Mouse (Mus musculus): ENCODE measurements around the gene Naaladl1. TPM values are rescaled to one million over a fixed set of nuclear protein-coding genes. Genes with fewer than 3 reads are reported as not detected.
A peak's percentile ranks its signal among the peaks of the same experiment; 100 is the strongest.

Gene Naaladl1
- total RNA-seq, 1 experiment, result 0.80 TPM

GRCm38 (mm10) chr19:6073889-6074288 is 31.7 kb upstream of the Naaladl1 start:
- no peak for TF ChIP-seq ZC3H11A (IDR thresholded peaks at IDR 0.05; ENCODE audit: borderline replicate concordance, low read depth, low read length)
- Histone ChIP-seq H3K9me3 (ENCODE audit: control insufficient read depth, insufficient read depth, low read depth, low read length) (no peaks in the 10 kb centered on the region), H3K4me3 (ENCODE audit: insufficient read depth in 1 of 2, low read depth in 1 of 2, low read length in 2 of 2, poor library complexity in 1 of 2, severe bottlenecking in 1 of 2) (no peak overlapping the region), H3K9ac (ENCODE audit: insufficient read depth, low read depth, low read length, poor library complexity, severe bottlenecking) (no peak overlapping the region), H3K36me3 (ENCODE audit: control insufficient read depth, insufficient read depth, low read length, poor library complexity, severe bottlenecking) (peaks cover 3% of the 10 kb centered on the region; the same call in 1 of the 2 replicates), H3K27ac (ENCODE audit: insufficient read depth, low read depth, low read length, poor library complexity, severe bottlenecking) (no peak overlapping the region), H3K4me1 (ENCODE audit: control insufficient read depth in 2 of 2, insufficient read depth in 2 of 2, low read length in 2 of 2, poor library complexity in 1 of 2) (peaks cover 1 to 6% of the 10 kb centered on the region in 2 experiments; a peak in 1 of 4 replicates)
- no peak for DNase-seq (ENCODE audit: low read depth, low spot score)
- in situ Hi-C loops (cut with MboI; ENCODE audit: low sequenced_read_pairs in 2 of 2, unreplicated experiment in 2 of 2), result no loop called here

DNA sequence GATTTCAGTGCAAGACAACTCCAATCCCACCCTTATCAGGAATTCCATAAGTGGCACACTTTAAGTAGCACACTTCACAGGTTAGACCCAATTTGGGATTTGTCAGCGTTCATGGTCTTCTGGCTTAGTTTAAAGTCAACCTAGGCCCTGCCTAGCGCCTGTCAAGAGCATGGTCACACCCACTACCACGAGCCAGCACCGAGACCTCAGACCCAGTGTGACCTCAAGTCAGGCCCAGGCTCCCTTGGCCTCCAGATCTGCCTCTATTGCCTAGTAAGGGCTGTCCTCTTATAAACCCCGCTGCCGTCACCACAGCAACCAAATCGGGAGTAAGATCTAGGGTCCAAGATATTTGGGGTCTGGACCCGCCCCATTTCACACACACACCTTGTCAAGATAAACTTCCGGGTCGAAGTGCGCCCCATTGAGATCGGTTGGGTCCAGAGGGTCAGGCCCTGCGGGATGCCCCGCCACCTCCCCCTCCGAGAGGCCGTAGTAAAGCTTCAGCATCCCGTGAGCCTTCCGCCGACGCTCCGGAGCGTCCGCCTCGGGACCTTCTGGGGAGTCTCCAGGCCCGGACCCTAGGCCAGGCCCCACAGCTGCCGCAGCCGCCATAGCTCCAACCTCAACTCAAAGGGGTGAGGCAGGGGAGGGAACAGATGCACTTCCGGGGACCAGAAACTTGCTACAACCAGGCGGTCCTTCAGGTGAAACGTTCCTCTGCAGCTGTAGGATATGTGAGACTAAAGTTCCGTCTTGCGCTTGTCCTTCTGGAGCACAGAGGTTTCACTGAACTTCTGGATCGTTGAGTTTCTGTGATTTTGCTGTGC is 28.8 kb upstream of the Naaladl1 start, which contains the start of gene Vps51:
Vps51 (minus strand) TSS at position 668 of the 830 bp plus-strand sequence.
- Histone ChIP-seq H3K9ac (ENCODE audit: insufficient read depth, low read depth, low read length, poor library complexity, severe bottlenecking) (peak within 1 kb of the TSS; percentile 98), H3K4me1 (ENCODE audit: control insufficient read depth in 2 of 2, insufficient read depth in 2 of 2, low read length in 2 of 2, poor library complexity in 1 of 2) (peaks cover 1 to 2% of the 10 kb centered on the region in 2 experiments; a peak in 1 of 4 replicates), H3K4me3 (ENCODE audit: insufficient read depth in 1 of 2, low read depth in 1 of 2, low read length in 2 of 2, poor library complexity in 1 of 2, severe bottlenecking in 1 of 2) (peak within 1 kb of the TSS; percentile 95 to 99), H3K27ac (ENCODE audit: insufficient read depth, low read depth, low read length, poor library complexity, severe bottlenecking) (peak within 1 kb of the TSS; percentile 93), H3K36me3 (ENCODE audit: control insufficient read depth, insufficient read depth, low read length, poor library complexity, severe bottlenecking) (peaks cover 11% of the 10 kb centered on the region; the same call in 1 of the 2 replicates), H3K9me3 (ENCODE audit: control insufficient read depth, insufficient read depth, low read depth, low read length) (no peaks in the 10 kb centered on the region)
- TF ChIP-seq ZNF384 (IDR thresholded peaks at IDR 0.05; ENCODE audit: low read depth, low read length) (peak; percentile 53; the same call in 1 of the 2 replicates), ZC3H11A (IDR thresholded peaks at IDR 0.05; ENCODE audit: borderline replicate concordance, low read depth, low read length) (no peak), CHD2 (IDR thresholded peaks at IDR 0.05; ENCODE audit: low read depth, low read length) (peak; percentile 87), MAFK (IDR thresholded peaks at IDR 0.05; ENCODE audit: insufficient read depth, low read depth, low read length) (no peak), HCFC1 (IDR thresholded peaks at IDR 0.05; ENCODE audit: borderline replicate concordance, insufficient read depth, low read length) (peak; percentile 89)
- DNase-seq (ENCODE audit: low read depth, low spot score), result peak; percentile 91
- in situ Hi-C loops (cut with MboI; ENCODE audit: low sequenced_read_pairs in 2 of 2, unreplicated experiment in 2 of 2), result no loop called here

- no peak for DNase-seq (ENCODE audit: low read depth, low spot score)
- H3K36me3 ChIP-seq (ENCODE audit: control insufficient read depth, insufficient read depth, low read length, poor library complexity, severe bottlenecking), result peaks cover 18% of the 10 kb centered on the region
- H3K9me3 ChIP-seq (ENCODE audit: control insufficient read depth, insufficient read depth, low read depth, low read length), result no peaks in the 10 kb centered on the region
- H3K27ac ChIP-seq (ENCODE audit: insufficient read depth, low read depth, low read length, poor library complexity, severe bottlenecking), result no peak within 1 kb of the TSS
- H3K4me1 ChIP-seq (ENCODE audit: control insufficient read depth in 2 of 2, insufficient read depth in 2 of 2, low read length in 2 of 2, poor library complexity in 1 of 2), result peaks cover 1 to 5% of the 10 kb centered on the region in 2 experiments; a peak in 1 of 4 replicates
- no peak for TF ChIP-seq ZNF384 (IDR thresholded peaks at IDR 0.05; ENCODE audit: low read depth, low read length)
- no peak for TF ChIP-seq ZC3H11A (IDR thresholded peaks at IDR 0.05; ENCODE audit: borderline replicate concordance, low read depth, low read length)
- TF ChIP-seq HCFC1 (IDR thresholded peaks at IDR 0.05; ENCODE audit: borderline replicate concordance, insufficient read depth, low read length), result no peak
- TF ChIP-seq CHD2 (IDR thresholded peaks at IDR 0.05; ENCODE audit: low read depth, low read length), result no peak
- no peak for TF ChIP-seq MAFK (IDR thresholded peaks at IDR 0.05; ENCODE audit: insufficient read depth, low read depth, low read length)
- no peak within 1 kb of the TSS for H3K9ac ChIP-seq (ENCODE audit: insufficient read depth, low read depth, low read length, poor library complexity, severe bottlenecking)
- no peak within 1 kb of the TSS for H3K4me3 ChIP-seq (ENCODE audit: insufficient read depth in 1 of 2, low read depth in 1 of 2, low read length in 2 of 2, poor library complexity in 1 of 2, severe bottlenecking in 1 of 2)
- in situ Hi-C loops (cut with MboI; ENCODE audit: low sequenced_read_pairs in 2 of 2, unreplicated experiment in 2 of 2), result no loop called here
Measured at GRCm38 (mm10) chr19:6079983-6080480, 25.6 kb upstream of the Naaladl1 start, which contains the start of gene Tmem262. TSS of gene Tmem262 (plus strand) at chr19:6080033.

GRCm38 (mm10) chr19:6082156-6082555 is 23.4 kb upstream of the Naaladl1 start, which contains the start of gene Gm28374:
TSS of gene Gm28374 (minus strand) at chr19:6082256.
- Histone ChIP-seq H3K27ac (ENCODE audit: insufficient read depth, low read depth, low read length, poor library complexity, severe bottlenecking) (no peak within 1 kb of the TSS), H3K4me1 (ENCODE audit: control insufficient read depth in 2 of 2, insufficient read depth in 2 of 2, low read length in 2 of 2, poor library complexity in 1 of 2) (peaks cover 5 to 9% of the 10 kb centered on the region in 2 experiments; a peak in 3 of 4 replicates), H3K36me3 (ENCODE audit: control insufficient read depth, insufficient read depth, low read length, poor library complexity, severe bottlenecking) (peaks cover 32% of the 10 kb centered on the region), H3K4me3 (ENCODE audit: insufficient read depth in 1 of 2, low read depth in 1 of 2, low read length in 2 of 2, poor library complexity in 1 of 2, severe bottlenecking in 1 of 2) (no peak within 1 kb of the TSS), H3K9me3 (ENCODE audit: control insufficient read depth, insufficient read depth, low read depth, low read length) (no peaks in the 10 kb centered on the region), H3K9ac (ENCODE audit: insufficient read depth, low read depth, low read length, poor library complexity, severe bottlenecking) (no peak within 1 kb of the TSS)
- TF ChIP-seq CHD2 (IDR thresholded peaks at IDR 0.05; ENCODE audit: low read depth, low read length) (no peak), ZC3H11A (IDR thresholded peaks at IDR 0.05; ENCODE audit: borderline replicate concordance, low read depth, low read length) (no peak), MAFK (IDR thresholded peaks at IDR 0.05; ENCODE audit: insufficient read depth, low read depth, low read length) (no peak), HCFC1 (IDR thresholded peaks at IDR 0.05; ENCODE audit: borderline replicate concordance, insufficient read depth, low read length) (no peak), ZNF384 (IDR thresholded peaks at IDR 0.05; ENCODE audit: low read depth, low read length) (no peak)
- no peak for DNase-seq (ENCODE audit: low read depth, low spot score)
- in situ Hi-C loops (cut with MboI; ENCODE audit: low sequenced_read_pairs in 2 of 2, unreplicated experiment in 2 of 2), result no loop called here
